Mouse (Mus musculus) C2C12 (cell line): ENCODE data around the gene Zdhhc8. TPM values are rescaled to one million over a fixed set of nuclear protein-coding genes. Genes with fewer than 3 reads are reported as not detected.

ENCODE experiments used
- H3K27me3 ChIP-seq: one replicate; pipeline ENCODE4 v1.6.1; 2011; ENCODE audit not compliant: control insufficient read depth, insufficient read depth, insufficient read length
- H3K36me3 ChIP-seq: one replicate; pipeline ENCODE4 v1.6.1; 2011; ENCODE audit not compliant: control insufficient read depth, insufficient read depth
- H3K4me3 ChIP-seq: one replicate; pipeline ENCODE4 v1.5.1; 2011; ENCODE audit warnings: mild to moderate bottlenecking, control low read depth; ENCODE audit not compliant: poor library complexity, insufficient read depth, severe bottlenecking
- H3K79me2 ChIP-seq: one replicate; pipeline ENCODE4 v1.6.1; 2011; ENCODE audit not compliant: control insufficient read depth, insufficient read depth
- H3K79me3 ChIP-seq: one replicate; pipeline ENCODE4 v1.6.1; 2011; ENCODE audit warnings: low read depth, control low read depth
- H3ac ChIP-seq: one replicate; pipeline ENCODE3; 2011; ENCODE audit warnings: low read depth; ENCODE audit not compliant: control insufficient read depth, insufficient read length
- CEBPB ChIP-seq: IDR thresholded peaks from one replicate; pipeline ENCODE4 v1.6.1; 2011; ENCODE audit warnings: low read depth, mild to moderate bottlenecking, control low read depth, moderate library complexity
- CTCF ChIP-seq: IDR thresholded peaks from one replicate; pipeline ENCODE4 v1.5.1; 2011; ENCODE audit not compliant: control insufficient read depth, insufficient read depth, insufficient read length
- FOSL1 ChIP-seq: IDR thresholded peaks from one replicate; pipeline ENCODE4 v1.8.0; 2011; ENCODE audit warnings: mild to moderate bottlenecking, low read length; ENCODE audit not compliant: poor library complexity, insufficient read depth, severe bottlenecking
- MAX ChIP-seq: IDR thresholded peaks from one replicate; pipeline ENCODE4 v1.6.1; 2011; ENCODE audit warnings: mild to moderate bottlenecking, control low read depth
- MYOD1 ChIP-seq: IDR thresholded peaks from one replicate; pipeline ENCODE4 v1.6.1; 2011; ENCODE audit warnings: low read depth; ENCODE audit not compliant: control insufficient read depth, insufficient read length
- MYOG ChIP-seq: IDR thresholded peaks from one replicate; pipeline ENCODE4 v1.6.1; 2011; ENCODE audit not compliant: control insufficient read depth, insufficient read length; ENCODE audit errors: extremely low read depth
- USF1 ChIP-seq: IDR thresholded peaks from one replicate; pipeline ENCODE4 v1.6.1; 2011; ENCODE audit warnings: low read depth, mild to moderate bottlenecking, control low read depth, moderate library complexity
- polyA plus RNA-seq: library from polyadenylated mRNA; unstranded; fragments of >200 nt; fragmentation: generic; extraction: Trizol; gene quantifications from one replicate; pipeline ENCODE4 v1.2.1, GENCODE M21; 2012; ENCODE audit warnings: missing spikeins

Gene Zdhhc8
- polyA plus RNA-seq, 1 experiment, result 37.4 TPM

GRCm38 (mm10) chr16:18185715-18186449 lies 49.1 kb downstream of the Zdhhc8 start:
- no peak overlapping the region for H3K4me3 ChIP-seq
- H3K27me3 ChIP-seq, result no peaks in the 10 kb centered on the region
- no peaks in the 10 kb centered on the region for H3K79me2 ChIP-seq
- H3K79me3 ChIP-seq, result no peaks in the 10 kb centered on the region
- H3K36me3 ChIP-seq, result no peaks in the 10 kb centered on the region
- no peak for TF ChIP-seq MYOG
- no peak for TF ChIP-seq MYOD1
- no peak for TF ChIP-seq CTCF
- no peak for TF ChIP-seq USF1
- TF ChIP-seq CEBPB, result no peak
- no peak for TF ChIP-seq MAX
- TF ChIP-seq FOSL1, result no peak
- no peak overlapping the region for H3ac ChIP-seq

- Histone ChIP-seq H3ac (no peak overlapping the region), H3K27me3 (peaks cover 13% of the 10 kb centered on the region), H3K79me2 (no peaks in the 10 kb centered on the region), H3K4me3 (no peak overlapping the region), H3K36me3 (no peaks in the 10 kb centered on the region), H3K79me3 (no peaks in the 10 kb centered on the region)
- TF ChIP-seq MYOD1 (no peak), CTCF (no peak), MAX (peak; percentile 36), USF1 (peak; percentile 70)
Measured at GRCm38 (mm10) chr16:18182766-18183165, 52.2 kb downstream of the Zdhhc8 start.

GRCm38 (mm10) chr16:18181398-18181797 lies 53.5 kb downstream of the Zdhhc8 start:
- TF ChIP-seq FOSL1 (no peak), MYOD1 (no peak), USF1 (no peak), MAX (no peak), MYOG (no peak), CEBPB (no peak), CTCF (no peak)
- Histone ChIP-seq H3K4me3 (no peak overlapping the region), H3K27me3 (peaks cover 26% of the 10 kb centered on the region), H3K79me2 (no peaks in the 10 kb centered on the region), H3ac (no peak overlapping the region), H3K79me3 (no peaks in the 10 kb centered on the region), H3K36me3 (no peaks in the 10 kb centered on the region)

DNA sequence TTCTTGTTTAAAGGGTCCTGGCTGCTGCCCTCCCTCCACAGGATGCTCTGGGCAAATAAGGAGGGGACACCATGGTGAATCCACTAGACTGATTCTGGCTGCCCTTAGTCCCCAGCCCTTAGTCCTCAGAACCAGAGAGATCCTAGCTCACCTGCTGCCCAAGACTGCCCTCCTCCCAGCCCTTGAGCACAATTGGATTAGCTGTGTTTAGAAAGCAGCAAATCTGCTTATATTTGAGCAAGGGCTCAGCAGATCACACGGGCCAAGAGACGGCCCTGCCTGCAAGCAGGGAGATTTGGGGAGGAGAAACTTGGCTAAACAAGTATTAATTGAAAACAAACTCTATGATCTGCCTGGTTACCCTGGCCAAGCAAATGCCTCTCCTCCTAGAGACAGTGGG lies 55.3 kb downstream of the Zdhhc8 start:
- Histone ChIP-seq H3K27me3 (peaks cover 36% of the 10 kb centered on the region), H3K79me2 (no peaks in the 10 kb centered on the region), H3ac (no peak overlapping the region), H3K36me3 (no peaks in the 10 kb centered on the region), H3K4me3 (no peak overlapping the region), H3K79me3 (no peaks in the 10 kb centered on the region)
- TF ChIP-seq FOSL1 (no peak), MYOG (no peak), CTCF (no peak), CEBPB (no peak), MYOD1 (no peak), MAX (no peak)

DNA sequence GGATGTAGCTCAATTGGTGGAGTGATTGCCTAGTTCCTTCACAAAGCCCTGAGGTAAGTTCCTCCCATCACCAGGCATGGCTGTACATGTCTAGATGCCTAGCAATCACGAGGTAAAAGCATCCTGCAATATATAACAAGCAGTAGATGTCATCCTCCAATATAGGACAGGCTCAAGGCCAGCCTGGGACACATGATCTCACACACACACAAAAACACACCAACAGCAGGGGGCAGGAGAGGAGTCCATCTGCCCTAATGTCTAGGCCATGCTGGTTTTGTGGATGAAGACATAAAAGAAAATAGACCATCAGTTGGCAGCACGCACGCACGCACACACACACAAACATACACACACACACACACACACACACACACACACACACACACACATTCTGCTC lies 58.2 kb downstream of the Zdhhc8 start:
- Histone ChIP-seq H3K79me2 (no peaks in the 10 kb centered on the region), H3K27me3 (peaks cover 42% of the 10 kb centered on the region), H3K4me3 (no peak overlapping the region), H3K36me3 (no peaks in the 10 kb centered on the region), H3ac (no peak overlapping the region), H3K79me3 (no peaks in the 10 kb centered on the region)
- TF ChIP-seq CTCF, result peak; percentile 15
- no peak for TF ChIP-seq CEBPB

GRCm38 (mm10) chr16:18175817-18176541 lies 59.0 kb downstream of the Zdhhc8 start:
- H3K79me3 ChIP-seq, result no peaks in the 10 kb centered on the region
- H3K79me2 ChIP-seq, result no peaks in the 10 kb centered on the region
- no peak overlapping the region for H3ac ChIP-seq
- H3K27me3 ChIP-seq, result peaks cover 44% of the 10 kb centered on the region
- TF ChIP-seq MYOD1, result no peak
- TF ChIP-seq MAX, result no peak
- TF ChIP-seq MYOG, result no peak
- no peaks in the 10 kb centered on the region for H3K36me3 ChIP-seq
- H3K4me3 ChIP-seq, result no peak overlapping the region
